Mouse (Mus musculus) induced T-regulatory cell, adult 2 months (primary cell): ENCODE results near the gene 4930562C15Rik.
"Not testable (repeated sequence)": the region's sequence is repeated elsewhere in the genome, so short reads cannot be mapped to it uniquely, and the experiment has no call there.

Source experiments
- DNase-seq: peaks from one replicate; pipeline ENCODE4 v3.0.0-alpha.2; 2012; ENCODE audit warnings: low read depth

4930562C15Rik gene

GRCm38 (mm10) chr16:4835191-4835590, at the start of gene 4930562C15Rik:
Gene 4930562C15Rik (plus strand): TSS chr16:4835416.
- no peak for DNase-seq

- DNase-seq: no peak
These were observed 49.5 kb upstream of the 4930562C15Rik start for GRCm38 (mm10) chr16:4785706-4786105.

GRCm38 (mm10) chr16:4788176-4788575, 47.0 kb upstream of the 4930562C15Rik start:
- DNase-seq: no peak

- DNase-seq: no peak
These were observed 45.9 kb upstream of the 4930562C15Rik start for GRCm38 (mm10) chr16:4789311-4789768.

GRCm38 (mm10) chr16:4789810-4790559, 45.2 kb upstream of the 4930562C15Rik start, which contains the start of gene Cdip1:
Gene Cdip1 (minus strand): TSS chr16:4790292.
- DNase-seq: peak; percentile 98

- peak; percentile 65 for DNase-seq
These were observed 43.9 kb upstream of the 4930562C15Rik start for GRCm38 (mm10) chr16:4791332-4791731.

- DNase-seq: no peak
These were observed 38.6 kb upstream of the 4930562C15Rik start for GRCm38 (mm10) chr16:4796631-4797030.

- no peak for DNase-seq
These were observed 16.9 kb upstream of the 4930562C15Rik start for GRCm38 (mm10) chr16:4818349-4818748.

GRCm38 (mm10) chr16:4824466-4824865, 10.8 kb upstream of the 4930562C15Rik start:
- not testable (repeated sequence) for DNase-seq

GRCm38 (mm10) chr16:4827639-4828038, 7.6 kb upstream of the 4930562C15Rik start:
- no peak for DNase-seq

- DNase-seq: no peak
These were observed 5.8 kb upstream of the 4930562C15Rik start for GRCm38 (mm10) chr16:4829271-4829900.

- DNase-seq: no peak
These were observed 3.4 kb upstream of the 4930562C15Rik start for GRCm38 (mm10) chr16:4831650-4832419.

- no peak for DNase-seq
These were observed 1.4 kb upstream of the 4930562C15Rik start for GRCm38 (mm10) chr16:4833858-4834257.

GRCm38 (mm10) chr16:4837631-4838030, 2.4 kb downstream of the 4930562C15Rik start:
- no peak for DNase-seq

GRCm38 (mm10) chr16:4839552-4839951, 4.3 kb downstream of the 4930562C15Rik start:
- no peak for DNase-seq

GRCm38 (mm10) chr16:4840231-4840630, 5.0 kb downstream of the 4930562C15Rik start:
- no peak for DNase-seq

GRCm38 (mm10) chr16:4847041-4847440, 11.8 kb downstream of the 4930562C15Rik start:
- no peak for DNase-seq

- no peak for DNase-seq
These were observed 12.9 kb downstream of the 4930562C15Rik start for GRCm38 (mm10) chr16:4848090-4848489.

GRCm38 (mm10) chr16:4850361-4850760, 15.1 kb downstream of the 4930562C15Rik start:
- no peak for DNase-seq

GRCm38 (mm10) chr16:4850938-4851628, 15.9 kb downstream of the 4930562C15Rik start:
- DNase-seq: no peak

GRCm38 (mm10) chr16:4855046-4855650, 19.9 kb downstream of the 4930562C15Rik start:
- DNase-seq: no peak
